Mouse (Mus musculus): Measurements from ENCODE around the gene Elk4. TPM values are rescaled to one million over a fixed set of nuclear protein-coding genes. Genes with fewer than 3 reads are reported as not detected.

Elk4 gene
- polyA plus RNA-seq, 1 experiment from 2014 or later = 17.1 TPM

DNA sequence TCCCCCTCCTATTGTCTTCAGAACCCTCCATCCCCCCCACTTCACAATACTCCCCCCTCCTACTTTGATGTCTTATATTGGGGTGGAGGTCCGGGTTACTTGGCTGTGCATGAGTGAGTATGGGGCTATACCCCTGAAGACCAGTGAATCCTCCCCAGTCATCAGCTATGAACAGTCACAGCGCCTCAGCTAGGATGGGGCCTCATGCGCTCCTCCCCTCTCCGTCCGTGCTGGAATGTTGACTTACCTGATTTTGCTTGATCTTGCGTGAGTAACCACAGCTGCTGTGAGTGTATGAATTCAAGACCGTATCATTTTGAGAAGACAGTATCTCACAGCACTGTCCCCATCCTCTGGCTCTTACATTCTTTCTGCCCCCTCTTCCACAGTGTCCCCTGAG is 12.5 kb downstream of the Elk4 start:
- Histone ChIP-seq H3K9me3 (ENCODE audit: control insufficient read depth, low read length) (no peaks in the 10 kb centered on the region), H3K4me3 (replicated peaks; ENCODE audit: low read depth, low read length) (no peak overlapping the region), H3K9ac (replicated peaks; ENCODE audit: low read length) (no peak overlapping the region), H3K4me1 (ENCODE audit: control insufficient read depth, insufficient read depth, low read length) (no peaks in the 10 kb centered on the region), H3K4me2 (ENCODE audit: low read length) (no peak overlapping the region), H3K27me3 (ENCODE audit: control insufficient read depth, insufficient read depth, low read length) (no peaks in the 10 kb centered on the region), H3K27ac (replicated peaks; ENCODE audit: low read depth, low read length) (no peak overlapping the region), H3K36me3 (ENCODE audit: control insufficient read depth, insufficient read depth, low read length) (peaks cover 82% of the 10 kb centered on the region)
- DNase-seq (no peak), ATAC-seq (ENCODE audit: low FRiP score, low TSS enrichment) (no peak)
- 97% methylated on average over 7 of the region's 7 CpGs for WGBS

DNA sequence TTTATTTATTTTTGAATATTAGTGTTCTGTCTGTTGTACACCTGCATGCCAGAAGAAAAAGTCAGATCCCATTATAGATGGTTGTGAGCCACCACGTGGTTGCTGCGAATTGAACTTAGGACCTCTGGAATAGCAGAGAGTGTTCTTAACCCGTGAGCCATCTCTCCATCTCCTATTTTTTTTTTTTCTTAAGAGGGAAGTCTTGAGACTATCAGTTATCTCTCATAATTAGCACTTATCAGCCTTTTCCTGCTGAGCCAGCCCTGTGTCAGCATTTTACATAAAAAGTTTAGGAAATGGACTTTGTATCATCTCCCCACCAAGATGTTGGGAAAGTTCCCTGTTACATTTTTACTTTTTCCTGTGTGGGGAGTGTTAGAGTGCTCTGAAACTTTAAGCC is 14.7 kb downstream of the Elk4 start:
- no peaks in the 10 kb centered on the region for H3K9me3 ChIP-seq (ENCODE audit: control insufficient read depth, low read length)
- WGBS = 92% methylated on average over 3 of the region's 3 CpGs
- ATAC-seq (ENCODE audit: low FRiP score, low TSS enrichment) = no peak
- H3K27ac ChIP-seq (replicated peaks; ENCODE audit: low read depth, low read length) = no peak overlapping the region
- no peaks in the 10 kb centered on the region for H3K27me3 ChIP-seq (ENCODE audit: control insufficient read depth, insufficient read depth, low read length)
- peaks cover 88% of the 10 kb centered on the region for H3K36me3 ChIP-seq (ENCODE audit: control insufficient read depth, insufficient read depth, low read length)
- DNase-seq = no peak
- no peak overlapping the region for H3K9ac ChIP-seq (replicated peaks; ENCODE audit: low read length)
- no peak overlapping the region for H3K4me2 ChIP-seq (ENCODE audit: low read length)
- H3K4me1 ChIP-seq (ENCODE audit: control insufficient read depth, insufficient read depth, low read length) = no peaks in the 10 kb centered on the region
- H3K4me3 ChIP-seq (replicated peaks; ENCODE audit: low read depth, low read length) = no peak overlapping the region

DNA sequence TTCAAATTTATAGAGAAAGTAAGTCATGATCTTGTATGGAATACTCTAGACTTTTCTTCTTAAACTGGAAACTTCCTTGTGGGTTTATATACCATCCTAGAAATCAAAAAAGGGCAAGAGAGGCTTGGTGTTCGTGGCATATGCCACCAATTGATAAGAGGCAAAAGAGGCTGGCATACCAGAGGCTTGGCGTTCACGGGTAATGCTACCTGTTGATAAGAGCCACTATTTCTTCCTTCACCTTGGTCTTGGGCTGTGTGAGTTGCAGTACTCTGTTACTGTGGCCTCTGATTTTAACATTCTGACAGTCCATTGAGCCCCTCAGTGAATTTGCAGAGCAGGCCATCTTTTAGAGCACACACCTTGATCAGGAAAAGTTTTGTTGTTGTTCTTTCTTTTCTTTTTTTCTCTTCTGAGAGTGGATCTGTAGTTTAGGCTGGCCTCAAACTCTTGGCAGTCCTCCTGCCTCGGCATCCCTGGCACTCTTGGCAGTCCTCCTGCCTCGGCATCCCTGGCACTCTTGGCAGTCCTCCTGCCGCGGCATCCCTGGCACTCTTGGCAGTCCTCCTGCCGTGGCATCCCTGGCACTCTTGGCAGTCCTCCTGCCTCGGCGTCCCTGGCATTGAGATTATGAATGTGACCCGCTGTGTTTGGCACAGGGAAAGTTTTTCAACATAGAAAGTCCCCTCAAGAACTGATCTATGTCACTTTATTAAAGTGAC is 19.7 kb downstream of the Elk4 start:
- H3K27ac ChIP-seq (replicated peaks; ENCODE audit: low read depth, low read length) = no peak overlapping the region
- no peaks in the 10 kb centered on the region for H3K27me3 ChIP-seq (ENCODE audit: control insufficient read depth, insufficient read depth, low read length)
- H3K4me1 ChIP-seq (ENCODE audit: control insufficient read depth, insufficient read depth, low read length) = no peaks in the 10 kb centered on the region
- no peak for DNase-seq
- no peak overlapping the region for H3K9ac ChIP-seq (replicated peaks; ENCODE audit: low read length)
- peaks cover 74% of the 10 kb centered on the region for H3K36me3 ChIP-seq (ENCODE audit: control insufficient read depth, insufficient read depth, low read length)
- WGBS = 96% methylated on average over 11 of the region's 11 CpGs
- H3K4me3 ChIP-seq (replicated peaks; ENCODE audit: low read depth, low read length) = no peak overlapping the region
- no peaks in the 10 kb centered on the region for H3K9me3 ChIP-seq (ENCODE audit: control insufficient read depth, low read length)
- no peak overlapping the region for H3K4me2 ChIP-seq (ENCODE audit: low read length)
- no peak for ATAC-seq (ENCODE audit: low FRiP score, low TSS enrichment)

- peaks cover 75% of the 10 kb centered on the region for H3K36me3 ChIP-seq (ENCODE audit: control insufficient read depth, insufficient read depth, low read length)
- 96% methylated on average over 5 of the region's 5 CpGs for WGBS
- no peak overlapping the region for H3K4me3 ChIP-seq (replicated peaks; ENCODE audit: low read depth, low read length)
- no peaks in the 10 kb centered on the region for H3K27me3 ChIP-seq (ENCODE audit: control insufficient read depth, insufficient read depth, low read length)
- ATAC-seq (ENCODE audit: low FRiP score, low TSS enrichment) (no peak), DNase-seq (no peak)
- H3K27ac ChIP-seq (replicated peaks; ENCODE audit: low read depth, low read length) = no peak overlapping the region
- H3K4me2 ChIP-seq (ENCODE audit: low read length) = no peak overlapping the region
- no peaks in the 10 kb centered on the region for H3K9me3 ChIP-seq (ENCODE audit: control insufficient read depth, low read length)
- H3K9ac ChIP-seq (replicated peaks; ENCODE audit: low read length) = no peak overlapping the region
- no peaks in the 10 kb centered on the region for H3K4me1 ChIP-seq (ENCODE audit: control insufficient read depth, insufficient read depth, low read length)
These were observed 20.6 kb downstream of the Elk4 start for GRCm38 (mm10) chr1:132027978-132028377.

- Histone ChIP-seq H3K4me2 (ENCODE audit: low read length) (no peak overlapping the region), H3K27ac (replicated peaks; ENCODE audit: low read depth, low read length) (no peak overlapping the region), H3K9me3 (ENCODE audit: control insufficient read depth, low read length) (no peaks in the 10 kb centered on the region), H3K27me3 (ENCODE audit: control insufficient read depth, insufficient read depth, low read length) (no peaks in the 10 kb centered on the region), H3K4me1 (ENCODE audit: control insufficient read depth, insufficient read depth, low read length) (no peaks in the 10 kb centered on the region), H3K9ac (replicated peaks; ENCODE audit: low read length) (no peak overlapping the region), H3K36me3 (ENCODE audit: control insufficient read depth, insufficient read depth, low read length) (peaks cover 70% of the 10 kb centered on the region), H3K4me3 (replicated peaks; ENCODE audit: low read depth, low read length) (no peak overlapping the region)
- no peak for ATAC-seq (ENCODE audit: low FRiP score, low TSS enrichment)
- 91% methylated on average over 9 of the region's 9 CpGs for WGBS
- DNase-seq = no peak
These were observed 21.0 kb downstream of the Elk4 start for GRCm38 (mm10) chr1:132028413-132028812.

GRCm38 (mm10) chr1:132030574-132030973 is 23.2 kb downstream of the Elk4 start:
- Histone ChIP-seq H3K4me1 (ENCODE audit: control insufficient read depth, insufficient read depth, low read length) (no peaks in the 10 kb centered on the region), H3K4me2 (ENCODE audit: low read length) (no peak overlapping the region), H3K27ac (replicated peaks; ENCODE audit: low read depth, low read length) (no peak overlapping the region), H3K4me3 (replicated peaks; ENCODE audit: low read depth, low read length) (no peak overlapping the region), H3K27me3 (ENCODE audit: control insufficient read depth, insufficient read depth, low read length) (no peaks in the 10 kb centered on the region), H3K36me3 (ENCODE audit: control insufficient read depth, insufficient read depth, low read length) (peaks cover 56% of the 10 kb centered on the region), H3K9me3 (ENCODE audit: control insufficient read depth, low read length) (no peaks in the 10 kb centered on the region), H3K9ac (replicated peaks; ENCODE audit: low read length) (no peak overlapping the region)
- DNase-seq (no peak), ATAC-seq (ENCODE audit: low FRiP score, low TSS enrichment) (no peak)
- 61% methylated on average over 2 of the region's 2 CpGs for WGBS

DNA sequence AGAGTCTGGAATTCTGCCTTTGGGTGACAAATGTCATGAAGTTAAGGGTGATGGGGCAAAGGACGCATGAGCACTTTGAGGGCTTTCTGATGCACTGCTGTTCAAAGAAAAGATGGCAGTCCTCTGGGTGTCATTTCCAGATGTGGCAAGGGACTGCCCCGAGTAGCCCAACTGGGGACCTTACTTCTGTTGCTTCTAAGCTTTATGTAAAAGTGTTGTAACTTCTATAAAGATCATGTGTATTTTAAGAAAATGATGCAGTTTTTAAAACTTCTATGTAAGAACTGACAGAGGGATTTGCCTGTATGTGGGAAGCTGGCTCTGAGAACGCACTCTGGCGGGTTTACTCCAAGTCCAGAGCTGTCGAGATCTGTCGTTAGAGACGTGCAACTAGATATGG is 24.8 kb downstream of the Elk4 start:
- DNase-seq = no peak
- Histone ChIP-seq H3K27ac (replicated peaks; ENCODE audit: low read depth, low read length) (no peak overlapping the region), H3K36me3 (ENCODE audit: control insufficient read depth, insufficient read depth, low read length) (peaks cover 42% of the 10 kb centered on the region), H3K9ac (replicated peaks; ENCODE audit: low read length) (no peak overlapping the region), H3K4me2 (ENCODE audit: low read length) (no peak overlapping the region), H3K9me3 (ENCODE audit: control insufficient read depth, low read length) (no peaks in the 10 kb centered on the region), H3K4me3 (replicated peaks; ENCODE audit: low read depth, low read length) (no peak overlapping the region), H3K4me1 (ENCODE audit: control insufficient read depth, insufficient read depth, low read length) (no peaks in the 10 kb centered on the region), H3K27me3 (ENCODE audit: control insufficient read depth, insufficient read depth, low read length) (no peaks in the 10 kb centered on the region)
- no peak for ATAC-seq (ENCODE audit: low FRiP score, low TSS enrichment)
- 94% methylated on average over 7 of the region's 7 CpGs for WGBS

- no peak overlapping the region for H3K27ac ChIP-seq (replicated peaks; ENCODE audit: low read depth, low read length)
- H3K9me3 ChIP-seq (ENCODE audit: control insufficient read depth, low read length) = no peaks in the 10 kb centered on the region
- H3K4me3 ChIP-seq (replicated peaks; ENCODE audit: low read depth, low read length) = no peak overlapping the region
- H3K9ac ChIP-seq (replicated peaks; ENCODE audit: low read length) = no peak overlapping the region
- ATAC-seq (ENCODE audit: low FRiP score, low TSS enrichment) (no peak), DNase-seq (no peak)
- no peaks in the 10 kb centered on the region for H3K27me3 ChIP-seq (ENCODE audit: control insufficient read depth, insufficient read depth, low read length)
- WGBS = 76% methylated on average over 3 of the region's 3 CpGs
- H3K4me2 ChIP-seq (ENCODE audit: low read length) = no peak overlapping the region
- H3K4me1 ChIP-seq (ENCODE audit: control insufficient read depth, insufficient read depth, low read length) = no peaks in the 10 kb centered on the region
- H3K36me3 ChIP-seq (ENCODE audit: control insufficient read depth, insufficient read depth, low read length) = peaks cover 8% of the 10 kb centered on the region
These were observed 30.3 kb downstream of the Elk4 start for GRCm38 (mm10) chr1:132037746-132038145.

GRCm38 (mm10) chr1:132038753-132039152 is 31.3 kb downstream of the Elk4 start:
- Histone ChIP-seq H3K9ac (replicated peaks; ENCODE audit: low read length) (no peak overlapping the region), H3K27me3 (ENCODE audit: control insufficient read depth, insufficient read depth, low read length) (no peaks in the 10 kb centered on the region), H3K9me3 (ENCODE audit: control insufficient read depth, low read length) (no peaks in the 10 kb centered on the region), H3K36me3 (ENCODE audit: control insufficient read depth, insufficient read depth, low read length) (peaks cover 2% of the 10 kb centered on the region), H3K4me3 (replicated peaks; ENCODE audit: low read depth, low read length) (no peak overlapping the region), H3K4me1 (ENCODE audit: control insufficient read depth, insufficient read depth, low read length) (no peaks in the 10 kb centered on the region), H3K27ac (replicated peaks; ENCODE audit: low read depth, low read length) (no peak overlapping the region), H3K4me2 (ENCODE audit: low read length) (no peak overlapping the region)
- ATAC-seq (ENCODE audit: low FRiP score, low TSS enrichment) = no peak
- 89% methylated on average over 5 of the region's 5 CpGs for WGBS
- DNase-seq = no peak

Measured in midbrain, embryonic 14.5 days (tissue).